Mouse (Mus musculus): ENCODE data around the gene Klk12. TPM values are rescaled to one million over a fixed set of nuclear protein-coding genes. Genes with fewer than 3 reads are reported as not detected.

The Klk12 gene
- polyA plus RNA-seq, 1 experiment from 2014 or later = not detected

GRCm38 (mm10) chr7:43797844-43798462, 29.3 kb downstream of the Klk12 start:
- H3K4me3 ChIP-seq = peak overlapping the region; percentile 47
- WGBS = 34% methylated on average over 13 of the region's 13 CpGs
- ATAC-seq = peak; percentile 57
- H3K4me1 ChIP-seq = peaks cover 11% of the 10 kb centered on the region
- H3K36me3 ChIP-seq (ENCODE audit: poor library complexity, severe bottlenecking) = no peaks in the 10 kb centered on the region
- H3K4me2 ChIP-seq = peak overlapping the region; percentile 78
- H3K27ac ChIP-seq = no peak overlapping the region
- H3K9me3 ChIP-seq (replicated peaks) = no peaks in the 10 kb centered on the region
- H3K27me3 ChIP-seq = peaks cover 41% of the 10 kb centered on the region
- H3K9ac ChIP-seq = no peak overlapping the region

DNA sequence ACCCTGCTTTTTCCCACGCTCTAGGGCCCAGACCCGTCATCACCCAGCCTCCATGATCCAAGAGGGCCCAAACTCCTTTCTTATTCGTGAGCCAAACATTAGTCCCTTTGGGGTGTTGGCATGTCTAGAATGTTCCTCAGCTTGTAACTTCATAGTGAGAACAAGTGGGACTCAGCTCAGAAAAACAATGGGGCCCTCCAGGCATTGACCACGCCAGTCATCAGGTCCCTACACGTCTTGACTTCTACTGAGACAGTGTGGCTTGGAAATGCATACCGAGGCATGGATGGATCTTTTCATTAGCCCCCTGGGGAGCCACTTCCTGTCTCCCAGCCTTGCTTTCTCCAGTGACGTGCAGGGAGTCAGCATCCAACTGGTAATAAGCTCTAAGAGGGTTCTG, 31.2 kb downstream of the Klk12 start:
- Histone ChIP-seq H3K36me3 (ENCODE audit: poor library complexity, severe bottlenecking) (no peaks in the 10 kb centered on the region), H3K27me3 (peaks cover 40% of the 10 kb centered on the region), H3K4me2 (no peak overlapping the region), H3K9ac (no peak overlapping the region), H3K9me3 (replicated peaks) (no peaks in the 10 kb centered on the region), H3K4me1 (peaks cover 11% of the 10 kb centered on the region), H3K27ac (no peak overlapping the region), H3K4me3 (no peak overlapping the region)
- ATAC-seq = no peak
- WGBS = 81% methylated on average over 7 of the region's 7 CpGs

DNA sequence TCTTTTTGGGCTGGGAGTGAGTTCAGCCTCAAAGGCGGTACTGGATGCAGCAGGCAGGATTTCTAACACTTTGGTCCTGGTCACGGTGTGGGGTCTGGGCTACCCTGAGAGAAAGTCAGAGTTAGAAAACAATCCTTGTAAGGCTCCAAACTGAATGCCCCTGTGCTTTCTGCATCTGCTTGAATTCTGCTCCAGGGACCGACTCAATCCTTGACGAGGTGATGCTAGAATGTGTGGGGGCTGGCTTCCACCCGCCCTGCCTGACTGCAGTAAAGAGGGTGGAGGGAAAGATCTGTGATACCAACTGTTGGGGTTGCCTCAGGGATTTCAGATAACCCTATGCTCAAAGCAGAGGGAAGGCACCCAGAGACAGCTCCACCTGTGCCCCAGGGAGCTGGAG, 42.3 kb downstream of the Klk12 start, which contains the start of gene Klk7:
Gene Klk7 (plus strand): TSS at position 301 of the 400 bp plus-strand sequence.
- Histone ChIP-seq H3K9me3 (replicated peaks) (no peaks in the 10 kb centered on the region), H3K4me2 (no peak within 1 kb of the TSS), H3K9ac (no peak within 1 kb of the TSS), H3K27me3 (no peaks in the 10 kb centered on the region), H3K4me3 (no peak within 1 kb of the TSS), H3K27ac (no peak within 1 kb of the TSS), H3K4me1 (no peaks in the 10 kb centered on the region), H3K36me3 (ENCODE audit: poor library complexity, severe bottlenecking) (no peaks in the 10 kb centered on the region)
- no peak for ATAC-seq
- 59% methylated on average over 5 of the region's 5 CpGs for WGBS

GRCm38 (mm10) chr7:43815211-43815610, 46.5 kb downstream of the Klk12 start:
- Histone ChIP-seq H3K4me1 (no peaks in the 10 kb centered on the region), H3K27me3 (no peaks in the 10 kb centered on the region), H3K9ac (no peak overlapping the region), H3K9me3 (replicated peaks) (no peaks in the 10 kb centered on the region), H3K4me2 (no peak overlapping the region), H3K36me3 (ENCODE audit: poor library complexity, severe bottlenecking) (no peaks in the 10 kb centered on the region), H3K4me3 (no peak overlapping the region), H3K27ac (no peak overlapping the region)
- WGBS = 87% methylated on average over 7 of the region's 7 CpGs
- no peak for ATAC-seq

DNA sequence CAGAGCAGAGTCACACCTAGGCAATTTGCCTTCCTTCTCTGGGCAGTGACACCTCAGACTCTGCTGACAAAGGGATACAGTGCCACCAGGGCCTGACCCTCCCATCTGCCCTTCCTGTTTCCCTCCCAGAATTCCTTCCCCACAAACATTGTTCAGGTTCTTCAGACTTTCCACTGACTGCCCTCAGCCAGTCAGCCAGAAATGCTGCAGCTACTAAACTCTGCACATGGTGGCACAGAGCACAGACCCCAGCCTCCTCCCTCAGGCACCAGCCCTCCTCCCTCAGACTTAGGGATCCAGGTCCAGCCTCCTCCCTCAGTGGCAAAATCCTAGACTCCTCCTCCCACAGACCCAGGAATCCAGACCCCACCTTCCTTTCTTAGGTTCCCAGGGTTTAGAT, 48.0 kb downstream of the Klk12 start:
- Histone ChIP-seq H3K9me3 (replicated peaks) (no peaks in the 10 kb centered on the region), H3K4me3 (no peak overlapping the region), H3K4me1 (no peaks in the 10 kb centered on the region), H3K4me2 (no peak overlapping the region), H3K27ac (no peak overlapping the region), H3K36me3 (ENCODE audit: poor library complexity, severe bottlenecking) (no peaks in the 10 kb centered on the region), H3K27me3 (no peaks in the 10 kb centered on the region), H3K9ac (no peak overlapping the region)
- no peak for ATAC-seq

GRCm38 (mm10) chr7:43821581-43821980, 52.9 kb downstream of the Klk12 start:
- H3K4me3 ChIP-seq = no peak overlapping the region
- no peak for ATAC-seq
- WGBS = 96% methylated on average over 7 of the region's 7 CpGs
- no peak overlapping the region for H3K4me2 ChIP-seq
- H3K27me3 ChIP-seq = no peaks in the 10 kb centered on the region
- H3K36me3 ChIP-seq (ENCODE audit: poor library complexity, severe bottlenecking) = no peaks in the 10 kb centered on the region
- no peaks in the 10 kb centered on the region for H3K4me1 ChIP-seq
- H3K9ac ChIP-seq = no peak overlapping the region
- no peak overlapping the region for H3K27ac ChIP-seq
- no peaks in the 10 kb centered on the region for H3K9me3 ChIP-seq (replicated peaks)

Other genes starting within 250 kb of the Klk12 start
- gene Cd33, start 224.5 kb upstream of the Klk12 start, polyA plus RNA-seq (2015; fragmentation: Nextera tagmentation; extraction: Ambion mirVana) = 0.57 and 1.5 TPM in 2 replicates
- gene Zfp658, start 206.6 kb upstream of the Klk12 start, polyA plus RNA-seq (2015; fragmentation: Nextera tagmentation; extraction: Ambion mirVana) = 8.8 and 9.4 TPM in 2 replicates
- 13.2 and 16.0 TPM in 2 replicates for gene Zfp719, start 189.3 kb upstream of the Klk12 start, polyA plus RNA-seq (2015; fragmentation: Nextera tagmentation; extraction: Ambion mirVana)
- gene Zfp819, start 161.7 kb upstream of the Klk12 start, polyA plus RNA-seq (2015; fragmentation: Nextera tagmentation; extraction: Ambion mirVana) = 0.37 and 0.67 TPM in 2 replicates
- gene Ceacam18, start 134.2 kb upstream of the Klk12 start, polyA plus RNA-seq (2015; fragmentation: Nextera tagmentation; extraction: Ambion mirVana) = not detected in 2 replicates
- 0.17 and 0.28 TPM in 2 replicates for gene Siglece, start 108.7 kb upstream of the Klk12 start, polyA plus RNA-seq (2015; fragmentation: Nextera tagmentation; extraction: Ambion mirVana)
- 20.2 and 23.1 TPM in 2 replicates for gene Ctu1, start 96.9 kb upstream of the Klk12 start, polyA plus RNA-seq (2015; fragmentation: Nextera tagmentation; extraction: Ambion mirVana)
- not detected in 2 replicates for gene Klk14, start 78.5 kb upstream of the Klk12 start, polyA plus RNA-seq (2015; fragmentation: Nextera tagmentation; extraction: Ambion mirVana)
- not detected in 2 replicates for gene Klk13, start 56.3 kb upstream of the Klk12 start, polyA plus RNA-seq (2015; fragmentation: Nextera tagmentation; extraction: Ambion mirVana)
- not detected in 2 replicates for gene Klk11, start 5.7 kb downstream of the Klk12 start, polyA plus RNA-seq (2015; fragmentation: Nextera tagmentation; extraction: Ambion mirVana)
- not detected in 2 replicates for gene Klk10, start 12.1 kb downstream of the Klk12 start, polyA plus RNA-seq (2015; fragmentation: Nextera tagmentation; extraction: Ambion mirVana)
- not detected in 2 replicates for gene Klk9, start 23.0 kb downstream of the Klk12 start, polyA plus RNA-seq (2015; fragmentation: Nextera tagmentation; extraction: Ambion mirVana)
- 4.8 and 5.5 TPM in 2 replicates for gene Klk8, start 28.7 kb downstream of the Klk12 start, polyA plus RNA-seq (2015; fragmentation: Nextera tagmentation; extraction: Ambion mirVana)
- gene Klk7, start 42.4 kb downstream of the Klk12 start, polyA plus RNA-seq (2015; fragmentation: Nextera tagmentation; extraction: Ambion mirVana) = not detected in 2 replicates
- not detected in 2 replicates for gene Klk6, start 55.6 kb downstream of the Klk12 start, polyA plus RNA-seq (2015; fragmentation: Nextera tagmentation; extraction: Ambion mirVana)
- gene Klk5, start 73.1 kb downstream of the Klk12 start, polyA plus RNA-seq (2015; fragmentation: Nextera tagmentation; extraction: Ambion mirVana) = not detected in 2 replicates
- 0.14 TPM in 1 of 2 replicates, not detected in the other for gene Klk4, start 112.3 kb downstream of the Klk12 start, polyA plus RNA-seq (2015; fragmentation: Nextera tagmentation; extraction: Ambion mirVana)
- gene Klk15, start 164.8 kb downstream of the Klk12 start, polyA plus RNA-seq (2015; fragmentation: Nextera tagmentation; extraction: Ambion mirVana) = not detected in 2 replicates
- gene Klk1b8, start 181.8 kb downstream of the Klk12 start, polyA plus RNA-seq (2015; fragmentation: Nextera tagmentation; extraction: Ambion mirVana) = not detected in 2 replicates
- not detected in 2 replicates for gene Klk1b1, start 197.9 kb downstream of the Klk12 start, polyA plus RNA-seq (2015; fragmentation: Nextera tagmentation; extraction: Ambion mirVana)
- gene Klk1b9, start 207.2 kb downstream of the Klk12 start, polyA plus RNA-seq (2015; fragmentation: Nextera tagmentation; extraction: Ambion mirVana) = not detected in 2 replicates
- not detected in 2 replicates for gene Klk1b11, start 227.0 kb downstream of the Klk12 start, polyA plus RNA-seq (2015; fragmentation: Nextera tagmentation; extraction: Ambion mirVana)
- not detected in 2 replicates for gene Klk1b26, start 243.3 kb downstream of the Klk12 start, polyA plus RNA-seq (2015; fragmentation: Nextera tagmentation; extraction: Ambion mirVana)

Measured in forebrain, embryonic 13.5 days (tissue).